Mouse (Mus musculus) layer of hippocampus, adult 2 months (tissue): Measurements from ENCODE around the gene Cnot6. TPM values are rescaled to one million over a fixed set of nuclear protein-coding genes. Genes with fewer than 3 reads are reported as not detected.

ENCODE experiments used
- DNase-seq, 2 experiments: peaks; one replicate each; pipeline ENCODE4 v3.0.0; 2022; ENCODE audit warnings: low spot score in 2 of 2
- H3K27ac ChIP-seq: fragments of 200-600 bp; 2 replicates; pipeline ENCODE4 v1.8.1; 2022
- H3K4me3 ChIP-seq: fragments of 200-600 bp; 2 replicates; pipeline ENCODE4 v1.8.1; 2022; ENCODE audit warnings: mild to moderate bottlenecking
- CTCF ChIP-seq: fragments of 200-600 bp; conservative IDR thresholded peaks from 2 replicates; pipeline ENCODE4 v1.8.1; 2022; ENCODE audit warnings: antibody characterized with exemption, mild to moderate bottlenecking, moderate library complexity
- total RNA-seq, 2 experiments: library from RNA; stranded (reverse); gene quantifications; 2 replicates each; pipeline ENCODE4 v1.2.3; 2021

Cnot6 gene
- total RNA-seq, 2 experiments from 2014 or later, result 43.6 to 46.4 TPM

- Histone ChIP-seq H3K4me3 (no peak overlapping the region), H3K27ac (no peak overlapping the region)
- DNase-seq, result no peak
- no peak for TF ChIP-seq CTCF
These were observed 76.9 kb downstream of the Cnot6 start for GRCm38 (mm10) chr11:49635671-49636070.

DNA sequence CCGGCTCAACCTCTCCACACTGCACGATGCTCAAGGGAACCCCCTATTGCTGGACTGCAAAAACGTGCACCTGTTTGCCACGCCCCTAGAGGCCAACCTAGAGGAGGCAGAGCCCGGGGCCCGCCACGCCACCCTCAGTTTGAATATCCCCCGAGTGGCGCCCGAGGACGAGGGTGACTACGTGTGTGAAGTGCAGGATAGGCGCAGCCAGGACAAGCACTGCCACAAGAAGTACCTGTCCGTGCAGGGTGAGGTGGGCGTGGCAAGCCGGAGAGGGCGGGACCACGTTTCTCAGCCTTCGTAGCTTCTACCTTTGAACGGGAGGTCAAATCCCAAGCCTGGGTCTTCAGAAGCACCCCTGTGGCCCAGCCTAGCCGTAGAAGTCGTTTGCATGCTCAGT lies 78.4 kb downstream of the Cnot6 start:
- H3K4me3 ChIP-seq, result peak overlapping the region; percentile 13; the same call in 1 of the 2 replicates
- DNase-seq, result no peak
- TF ChIP-seq CTCF, result no peak
- no peak overlapping the region for H3K27ac ChIP-seq

- Histone ChIP-seq H3K27ac (no peak overlapping the region), H3K4me3 (no peak overlapping the region)
- DNase-seq, result no peak
- no peak for TF ChIP-seq CTCF
These were observed 80.3 kb downstream of the Cnot6 start for GRCm38 (mm10) chr11:49632256-49632655.

GRCm38 (mm10) chr11:49631154-49631553 lies 81.4 kb downstream of the Cnot6 start:
- peak; percentile 60 for TF ChIP-seq CTCF
- no peak for DNase-seq
- Histone ChIP-seq H3K4me3 (no peak overlapping the region), H3K27ac (no peak overlapping the region)

GRCm38 (mm10) chr11:49626748-49627147 lies 85.8 kb downstream of the Cnot6 start:
- Histone ChIP-seq H3K4me3 (no peak overlapping the region), H3K27ac (no peak overlapping the region)
- DNase-seq, result no peak
- no peak for TF ChIP-seq CTCF

DNA sequence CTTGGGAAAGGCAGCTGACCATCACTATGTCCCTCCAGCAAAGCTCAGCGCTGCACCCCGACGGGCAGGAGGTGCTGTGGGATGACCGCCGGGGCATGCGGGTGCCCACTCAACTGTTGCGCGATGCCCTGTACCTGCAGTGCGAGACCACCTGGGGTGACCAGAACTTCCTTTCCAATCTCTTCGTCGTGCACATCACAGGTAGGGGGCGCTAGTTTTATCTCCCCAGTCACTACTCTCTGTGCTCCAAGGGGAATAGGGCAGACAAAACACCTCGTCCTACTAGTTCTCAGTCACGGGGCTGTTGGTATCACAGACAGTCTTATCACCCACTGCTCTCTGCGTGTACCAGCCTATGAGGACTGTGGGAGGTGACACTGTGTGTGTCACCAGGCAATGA lies 86.7 kb downstream of the Cnot6 start:
- no peak overlapping the region for H3K4me3 ChIP-seq
- TF ChIP-seq CTCF, result peak; percentile 46
- no peak for DNase-seq
- H3K27ac ChIP-seq, result no peak overlapping the region

DNA sequence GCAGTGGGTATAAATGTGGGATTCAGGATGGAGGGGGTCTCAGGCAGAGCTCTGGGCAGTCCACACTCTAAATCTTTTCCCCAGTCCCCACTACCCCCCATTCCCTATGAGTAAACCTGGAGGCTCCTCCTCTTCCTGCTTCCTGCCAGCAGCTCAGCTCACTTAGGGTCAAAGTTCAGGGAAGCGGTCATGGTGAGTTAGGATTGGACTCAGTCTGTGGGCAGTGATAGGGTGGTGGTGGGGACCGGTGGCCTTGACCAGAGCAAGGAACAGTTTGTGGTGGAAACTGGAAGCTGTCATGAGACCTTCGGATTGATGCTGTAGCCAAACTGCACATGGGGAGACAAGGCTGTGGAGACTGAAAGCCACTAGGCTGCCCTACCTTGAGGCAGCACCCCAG lies 88.4 kb downstream of the Cnot6 start:
- TF ChIP-seq CTCF, result no peak
- no peak overlapping the region for H3K4me3 ChIP-seq
- no peak overlapping the region for H3K27ac ChIP-seq
- DNase-seq, result no peak

GRCm38 (mm10) chr11:49621953-49622352 lies 90.6 kb downstream of the Cnot6 start:
- DNase-seq, result no peak
- no peak for TF ChIP-seq CTCF
- Histone ChIP-seq H3K4me3 (no peak overlapping the region), H3K27ac (no peak overlapping the region)

Other genes with a start within 250 kb of the Cnot6 start
- not detected for gene Olfr1386, start 247.7 kb downstream of the Cnot6 start, total RNA-seq
- gene Olfr1385, start 223.7 kb downstream of the Cnot6 start, total RNA-seq, result not detected
- gene Olfr1384, start 206.0 kb downstream of the Cnot6 start, total RNA-seq, result not detected
- not detected for gene Olfr1383, start 193.1 kb downstream of the Cnot6 start, total RNA-seq
- not detected for gene Olfr1382, start 184.5 kb downstream of the Cnot6 start, total RNA-seq
- gene Olfr1381, start 169.3 kb downstream of the Cnot6 start, total RNA-seq, result not detected
- not detected for gene Olfr1380, start 155.8 kb downstream of the Cnot6 start, total RNA-seq
- 1 to 10 TPM; 2.2 to 2.6 TPM for gene Flt4, start 103.5 kb downstream of the Cnot6 start, total RNA-seq
- gene Scgb3a1, start 49.1 kb downstream of the Cnot6 start, total RNA-seq, result not detected
- 1 to 10 TPM; 5.0 TPM for gene Gfpt2, start 81.5 kb upstream of the Cnot6 start, total RNA-seq
- gene Mapk9, start 134.0 kb upstream of the Cnot6 start, total RNA-seq, result 100 to 1,000 TPM; 150 to 154 TPM
- gene Rasgef1c, start 189.1 kb upstream of the Cnot6 start, total RNA-seq, result 1 to 10 TPM; 1.5 to 1.9 TPM